Mouse (Mus musculus) limb, embryonic 15.5 days (tissue): ENCODE measurements at regions not wholly inside any gene's neighbourhood (a gene's known extent, or its start where the extent isn't known, plus 50 kb on each side); places are given as distances from the start of the nearest gene placed in this dataset.

ENCODE experiments used
- ATAC-seq: fragments of 200-750 bp; cut with Nextera tagmentation; 2 replicates; pipeline ENCODE4 v1.8.0; 2017; ENCODE audit warnings: low read depth, moderate TSS enrichment; ENCODE audit not compliant: insufficient number of reproducible peaks, low FRiP score, low TSS enrichment
- H3K27ac ChIP-seq: fragments of 300-500 bp; sonication (generic); 2 replicates; pipeline ENCODE4 v1.5.1; 2015; ENCODE audit warnings: moderate library complexity, mild to moderate bottlenecking, inconsistent platforms
- H3K27me3 ChIP-seq: fragments of 300-500 bp; sonication (generic); 2 replicates; pipeline ENCODE4 v1.6.1; 2015; ENCODE audit warnings: inconsistent platforms
- H3K36me3 ChIP-seq: fragments of 300-500 bp; sonication (generic); 2 replicates; pipeline ENCODE4 v1.6.1; 2015; ENCODE audit warnings: inconsistent platforms
- H3K4me1 ChIP-seq: fragments of 300-500 bp; sonication (generic); 2 replicates; pipeline ENCODE4 v1.6.1; 2015; ENCODE audit warnings: inconsistent platforms
- H3K4me2 ChIP-seq: fragments of 300-500 bp; sonication (generic); 2 replicates; pipeline ENCODE4 v1.6.1; 2015; ENCODE audit warnings: mild to moderate bottlenecking, inconsistent platforms
- H3K4me3 ChIP-seq: fragments of 300-500 bp; sonication (generic); 2 replicates; pipeline ENCODE4 v1.5.1; 2015; ENCODE audit warnings: mild to moderate bottlenecking, inconsistent platforms
- H3K9ac ChIP-seq: fragments of 300-500 bp; sonication (generic); 2 replicates; pipeline ENCODE4 v1.6.1; 2015; ENCODE audit warnings: inconsistent platforms
- H3K9me3 ChIP-seq: fragments of 300-500 bp; sonication (generic); 2 replicates; pipeline ENCODE4 v1.6.1; 2016; ENCODE audit warnings: inconsistent platforms
- WGBS: fragments of 180-500 bp; shearing (Covaris S2); methylation state at CpG from one replicate; pipeline ENCODE4 v1.1.7; 2015; 5-methylcytosine and 5-hydroxymethylcytosine counted together

- peaks cover 26% of the 10 kb centered on the region for H3K4me1 ChIP-seq
- no peaks in the 10 kb centered on the region for H3K9me3 ChIP-seq
- WGBS = 74% methylated on average over 14 of the region's 14 CpGs
- no peak overlapping the region for H3K9ac ChIP-seq
- H3K27me3 ChIP-seq = no peaks in the 10 kb centered on the region
- H3K4me3 ChIP-seq = no peak overlapping the region
- no peak overlapping the region for H3K4me2 ChIP-seq
- H3K27ac ChIP-seq = no peak overlapping the region
- H3K36me3 ChIP-seq = no peaks in the 10 kb centered on the region
- ATAC-seq = no peak
These were observed 398.0 kb downstream of the Sox9 start for GRCm38 (mm10) chr11:113180008-113180407.

- Histone ChIP-seq H3K9ac (no peak overlapping the region), H3K9me3 (no peaks in the 10 kb centered on the region), H3K27me3 (no peaks in the 10 kb centered on the region), H3K36me3 (no peaks in the 10 kb centered on the region), H3K27ac (no peak overlapping the region), H3K4me2 (no peak overlapping the region), H3K4me1 (peaks cover 29% of the 10 kb centered on the region), H3K4me3 (no peak overlapping the region)
- ATAC-seq = no peak
- WGBS = 60% methylated on average over 13 of the region's 13 CpGs
These were observed 400.2 kb downstream of the Sox9 start for GRCm38 (mm10) chr11:113182083-113182861.

- no peak for ATAC-seq
- Histone ChIP-seq H3K9me3 (no peaks in the 10 kb centered on the region), H3K27me3 (no peaks in the 10 kb centered on the region), H3K27ac (no peak overlapping the region), H3K36me3 (no peaks in the 10 kb centered on the region), H3K4me1 (peaks cover 29% of the 10 kb centered on the region), H3K4me2 (no peak overlapping the region), H3K4me3 (no peak overlapping the region), H3K9ac (no peak overlapping the region)
- 70% methylated on average over 5 of the region's 5 CpGs for WGBS
These were observed 401.5 kb downstream of the Sox9 start for GRCm38 (mm10) chr11:113183556-113183955.

GRCm38 (mm10) chr11:113184095-113184494 lies 402.1 kb downstream of the Sox9 start:
- no peak overlapping the region for H3K4me2 ChIP-seq
- H3K36me3 ChIP-seq = no peaks in the 10 kb centered on the region
- H3K9ac ChIP-seq = no peak overlapping the region
- no peaks in the 10 kb centered on the region for H3K27me3 ChIP-seq
- no peak for ATAC-seq
- H3K27ac ChIP-seq = no peak overlapping the region
- WGBS = 39% methylated on average over 9 of the region's 9 CpGs
- H3K9me3 ChIP-seq = no peaks in the 10 kb centered on the region
- no peak overlapping the region for H3K4me3 ChIP-seq
- peaks cover 29% of the 10 kb centered on the region for H3K4me1 ChIP-seq

GRCm38 (mm10) chr11:113187407-113187806 lies 405.4 kb downstream of the Sox9 start:
- no peak for ATAC-seq
- Histone ChIP-seq H3K36me3 (no peaks in the 10 kb centered on the region), H3K9ac (no peak overlapping the region), H3K4me3 (no peak overlapping the region), H3K27me3 (no peaks in the 10 kb centered on the region), H3K9me3 (no peaks in the 10 kb centered on the region), H3K4me1 (peaks cover 32% of the 10 kb centered on the region), H3K27ac (0 out of 2 replicates have a peak overlapping the region, but pooled peaks have one; percentile 11), H3K4me2 (no peak overlapping the region)
- WGBS = 81% methylated on average over 8 of the region's 8 CpGs

- no peak overlapping the region for H3K4me2 ChIP-seq
- H3K4me1 ChIP-seq = peaks cover 31% of the 10 kb centered on the region
- H3K27me3 ChIP-seq = no peaks in the 10 kb centered on the region
- 49% methylated on average over 4 of the region's 4 CpGs for WGBS
- H3K4me3 ChIP-seq = no peak overlapping the region
- H3K9ac ChIP-seq = no peak overlapping the region
- no peaks in the 10 kb centered on the region for H3K9me3 ChIP-seq
- H3K36me3 ChIP-seq = no peaks in the 10 kb centered on the region
- 0 out of 2 replicates have a peak overlapping the region, but pooled peaks have one; percentile 43 for H3K27ac ChIP-seq
- ATAC-seq = 0 out of 2 replicates have a peak, but pooled peaks have one; percentile 33
These were observed 406.4 kb downstream of the Sox9 start for GRCm38 (mm10) chr11:113188263-113188920.

GRCm38 (mm10) chr11:113190006-113190405 lies 408.0 kb downstream of the Sox9 start:
- ATAC-seq = no peak
- H3K4me2 ChIP-seq = no peak overlapping the region
- no peaks in the 10 kb centered on the region for H3K27me3 ChIP-seq
- WGBS = 76% methylated on average over 6 of the region's 6 CpGs
- no peak overlapping the region for H3K27ac ChIP-seq
- no peak overlapping the region for H3K4me3 ChIP-seq
- H3K36me3 ChIP-seq = no peaks in the 10 kb centered on the region
- H3K9me3 ChIP-seq = no peaks in the 10 kb centered on the region
- no peak overlapping the region for H3K9ac ChIP-seq
- peaks cover 32% of the 10 kb centered on the region for H3K4me1 ChIP-seq

GRCm38 (mm10) chr11:113190520-113190919 lies 408.5 kb downstream of the Sox9 start:
- Histone ChIP-seq H3K4me2 (no peak overlapping the region), H3K4me1 (peaks cover 34% of the 10 kb centered on the region), H3K4me3 (no peak overlapping the region), H3K36me3 (no peaks in the 10 kb centered on the region), H3K27me3 (no peaks in the 10 kb centered on the region), H3K9ac (no peak overlapping the region), H3K27ac (no peak overlapping the region), H3K9me3 (no peaks in the 10 kb centered on the region)
- WGBS = 78% methylated on average over 4 of the region's 4 CpGs
- ATAC-seq = no peak

GRCm38 (mm10) chr11:113191006-113191405 lies 409.0 kb downstream of the Sox9 start:
- H3K27me3 ChIP-seq = no peaks in the 10 kb centered on the region
- H3K9me3 ChIP-seq = no peaks in the 10 kb centered on the region
- H3K27ac ChIP-seq = no peak overlapping the region
- no peak for ATAC-seq
- no peaks in the 10 kb centered on the region for H3K36me3 ChIP-seq
- no peak overlapping the region for H3K4me2 ChIP-seq
- no peak overlapping the region for H3K4me3 ChIP-seq
- H3K9ac ChIP-seq = no peak overlapping the region
- WGBS = 96% methylated on average over 7 of the region's 7 CpGs
- H3K4me1 ChIP-seq = peaks cover 31% of the 10 kb centered on the region

GRCm38 (mm10) chr11:113192086-113192856 lies 410.2 kb downstream of the Sox9 start:
- ATAC-seq = no peak
- Histone ChIP-seq H3K36me3 (no peaks in the 10 kb centered on the region), H3K27me3 (no peaks in the 10 kb centered on the region), H3K4me2 (0 out of 2 replicates have a peak overlapping the region, but pooled peaks have one; percentile 7), H3K4me1 (peaks cover 31% of the 10 kb centered on the region), H3K4me3 (no peak overlapping the region), H3K9me3 (no peaks in the 10 kb centered on the region), H3K9ac (no peak overlapping the region), H3K27ac (no peak overlapping the region)
- WGBS = 52% methylated on average over 22 of the region's 22 CpGs

- WGBS = 50% methylated on average over 15 of the region's 15 CpGs
- H3K4me2 ChIP-seq = no peak overlapping the region; the same call in 1 of the 2 replicates
- no peak overlapping the region for H3K9ac ChIP-seq
- no peaks in the 10 kb centered on the region for H3K36me3 ChIP-seq
- ATAC-seq = no peak
- no peak overlapping the region for H3K4me3 ChIP-seq
- no peaks in the 10 kb centered on the region for H3K27me3 ChIP-seq
- no peak overlapping the region for H3K27ac ChIP-seq
- H3K4me1 ChIP-seq = peaks cover 34% of the 10 kb centered on the region
- H3K9me3 ChIP-seq = no peaks in the 10 kb centered on the region
These were observed 412.3 kb downstream of the Sox9 start for GRCm38 (mm10) chr11:113194144-113194827.
